Mouse (Mus musculus): Measurements from ENCODE around the gene Zbed4.
"Not testable (repeated sequence)": the region's sequence is repeated elsewhere in the genome, so short reads cannot be mapped to it uniquely, and the experiment has no call there.

Gene Zbed4

DNA sequence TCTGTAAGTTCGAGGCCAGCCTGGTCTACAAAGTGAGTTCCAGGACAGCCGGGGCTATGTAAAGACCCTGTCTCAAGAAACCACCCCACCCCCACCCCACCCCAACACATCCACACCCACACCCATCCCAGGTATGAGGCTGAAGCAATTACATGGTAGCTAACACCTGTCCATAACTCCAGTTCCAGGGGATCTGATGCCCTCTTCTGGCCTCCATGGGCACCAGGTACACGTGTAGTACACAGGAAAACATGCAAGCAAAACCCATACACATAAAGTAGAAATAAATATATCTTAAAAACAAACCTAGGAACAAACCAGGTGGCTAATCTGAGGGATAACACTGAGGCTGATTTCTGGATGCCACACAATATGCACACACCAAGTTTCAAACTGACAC is 61.8 kb downstream of the Zbed4 start:
- DNase-seq (ENCODE audit: low spot score), result no peak

DNA sequence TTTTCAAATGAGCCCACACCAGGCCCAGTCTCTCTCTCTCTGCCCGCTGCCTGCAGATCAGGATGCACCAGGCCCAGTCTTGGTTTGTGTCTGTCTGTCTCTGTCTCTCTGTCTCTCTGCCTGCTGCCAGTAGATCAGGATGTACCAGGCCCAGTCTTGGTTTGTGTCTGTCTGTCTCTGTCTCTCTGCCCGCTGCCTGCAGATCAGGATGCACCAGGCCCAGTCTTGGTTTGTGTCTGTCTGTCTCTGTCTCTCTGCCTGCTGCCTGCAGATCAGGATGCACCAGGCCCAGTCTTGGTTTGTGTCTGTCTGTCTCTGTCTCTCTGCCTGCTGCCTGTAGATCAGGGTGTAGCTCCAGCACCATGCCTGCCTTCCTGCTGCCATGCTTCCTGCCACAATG is 62.4 kb downstream of the Zbed4 start:
- not testable (repeated sequence) for DNase-seq (ENCODE audit: low spot score)

DNA sequence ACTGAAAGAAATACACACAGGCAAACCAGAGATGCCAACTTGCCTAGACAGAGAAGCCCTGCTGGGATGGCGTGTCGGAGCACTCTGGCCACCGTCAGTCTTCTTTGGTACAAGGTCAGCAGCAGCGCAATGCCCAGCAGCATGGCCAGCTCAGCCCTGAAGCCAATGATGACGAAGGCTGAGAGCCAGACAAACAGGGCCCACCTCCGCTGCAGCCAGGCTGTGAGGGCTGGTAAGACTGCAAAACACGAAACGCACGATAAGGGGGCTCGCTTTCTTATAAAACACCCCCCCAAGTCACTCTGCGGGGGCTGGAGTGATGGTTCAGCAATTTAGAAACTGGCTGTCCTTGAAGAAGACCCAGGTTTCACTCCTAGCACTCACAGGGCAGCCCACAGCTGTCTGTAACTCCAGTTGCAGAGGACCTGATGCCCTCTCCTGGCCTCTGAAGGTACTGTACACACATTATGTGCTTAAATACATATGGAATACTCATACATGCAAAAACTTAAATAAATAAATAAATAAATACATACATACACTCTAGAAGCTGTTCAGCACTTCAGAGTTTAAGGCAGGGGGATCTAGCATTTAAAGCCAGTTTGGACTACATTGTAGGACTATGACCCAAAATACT is 63.1 kb downstream of the Zbed4 start:
- DNase-seq (ENCODE audit: low spot score), result peak; percentile 29

DNA sequence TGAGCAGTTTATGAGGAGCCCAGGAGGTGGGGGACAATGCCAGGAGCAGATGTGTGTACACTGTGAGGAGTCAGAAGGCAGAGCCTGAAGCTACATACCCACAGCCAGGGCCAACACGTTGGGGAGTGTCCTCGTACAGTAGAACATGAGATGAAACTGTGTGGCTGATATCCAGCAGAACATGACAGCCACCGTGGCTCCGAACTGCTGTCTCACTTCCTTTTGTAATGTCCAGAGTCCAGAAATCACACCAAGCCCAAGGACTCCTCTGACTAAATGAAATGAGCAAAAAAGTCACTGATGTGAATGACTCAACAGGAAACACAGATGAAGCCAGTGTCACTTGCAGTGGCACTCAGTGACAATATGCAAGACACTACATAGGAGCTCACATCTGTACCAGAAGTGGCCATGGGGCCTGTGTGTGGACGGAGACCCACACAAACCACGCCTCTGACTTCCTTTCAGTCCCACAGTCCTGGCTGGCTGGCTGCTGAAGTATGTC is 63.8 kb downstream of the Zbed4 start:
- DNase-seq (ENCODE audit: low spot score), result no peak

DNA sequence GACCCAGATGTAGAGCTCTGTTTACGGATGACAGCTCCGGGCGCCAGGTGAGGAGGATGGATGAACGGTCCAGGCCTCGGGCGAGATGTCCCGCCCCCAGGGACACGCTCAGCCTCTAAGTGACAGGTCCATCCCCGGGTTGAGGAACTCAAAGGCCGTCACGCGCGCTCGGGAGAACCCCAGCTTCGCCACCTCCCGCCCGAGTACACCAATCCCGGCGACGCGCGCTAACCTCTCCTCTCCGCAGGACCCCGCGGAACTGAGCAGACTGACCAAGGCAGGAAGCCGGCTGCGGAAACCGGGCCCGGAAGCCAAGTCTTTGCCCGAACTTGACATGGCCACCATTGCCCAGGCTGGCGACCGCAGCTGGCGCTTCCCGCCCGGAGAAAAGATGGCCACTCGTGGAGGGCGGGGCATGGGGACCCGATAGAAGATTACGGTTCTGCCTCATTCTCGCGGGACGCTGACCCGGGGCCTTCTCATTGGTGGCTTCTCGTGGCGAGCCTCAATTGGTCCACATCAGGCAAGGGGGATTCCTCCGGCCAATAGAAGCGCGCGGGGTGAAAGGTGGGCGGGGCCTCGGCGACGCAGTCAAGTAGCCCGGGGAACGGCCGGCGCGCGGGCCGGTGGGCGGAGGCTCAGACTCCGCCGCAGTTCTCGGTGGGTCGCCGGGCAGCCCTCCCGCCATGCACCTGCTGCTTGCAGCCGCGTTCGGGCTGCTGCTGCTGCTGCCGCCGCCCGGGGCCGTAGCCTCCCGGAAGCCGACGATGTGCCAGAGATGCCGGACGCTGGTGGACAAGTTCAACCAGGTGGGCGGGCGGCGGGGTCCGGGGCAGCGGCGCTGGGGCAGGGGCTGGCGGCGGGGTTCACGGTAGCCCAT is 67.8 kb downstream of the Zbed4 start, which contains the start of the genes Alg12 and Creld2:
TSS of gene Alg12 (minus strand) at position 293 of the 880 bp plus-strand sequence.
TSS of gene Creld2 (plus strand) at position 621 of the 880 bp plus-strand sequence.
- peak; percentile 100 for DNase-seq (ENCODE audit: low spot score)

DNA sequence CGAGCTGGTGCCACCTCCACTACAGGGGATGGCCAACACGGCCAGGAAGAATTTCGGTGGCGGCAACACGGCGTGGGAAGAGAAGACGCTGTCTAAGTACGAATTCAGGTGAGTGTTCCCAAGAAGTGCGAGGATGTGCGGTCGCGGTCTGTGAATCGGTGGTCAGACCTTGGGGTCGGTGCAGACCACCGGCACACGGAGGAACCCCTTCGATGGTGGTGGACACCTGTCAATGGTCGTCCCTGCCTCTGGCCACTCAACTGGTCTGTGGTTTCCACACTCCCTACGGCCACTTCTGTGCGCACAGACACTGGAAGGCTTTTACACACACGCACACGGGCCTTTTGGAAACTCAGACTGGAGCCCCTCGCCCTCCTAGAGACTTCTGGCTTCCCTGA is 68.4 kb downstream of the Zbed4 start:
- DNase-seq (ENCODE audit: low spot score), result peak; percentile 10

DNA sequence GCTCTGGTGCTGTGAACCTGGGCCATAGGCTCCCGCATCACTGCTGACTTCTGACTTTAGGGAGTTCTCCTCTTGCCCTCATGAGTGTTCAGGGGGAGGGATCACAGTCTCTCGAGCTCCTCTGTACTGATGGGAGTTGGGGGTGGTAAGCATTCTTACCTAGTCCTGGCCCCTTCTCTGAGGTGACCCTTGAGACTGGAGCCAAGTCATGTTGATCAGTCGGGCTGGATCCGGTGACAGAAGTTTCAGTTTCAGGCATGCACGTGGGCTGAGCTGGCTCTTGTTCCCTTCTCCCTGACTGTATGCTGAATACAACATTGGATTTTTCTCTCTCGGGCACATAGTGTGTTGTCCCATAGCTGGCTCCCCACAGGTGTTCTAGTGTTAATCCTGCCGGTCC is 69.9 kb downstream of the Zbed4 start:
- no peak for DNase-seq (ENCODE audit: low spot score)

DNA sequence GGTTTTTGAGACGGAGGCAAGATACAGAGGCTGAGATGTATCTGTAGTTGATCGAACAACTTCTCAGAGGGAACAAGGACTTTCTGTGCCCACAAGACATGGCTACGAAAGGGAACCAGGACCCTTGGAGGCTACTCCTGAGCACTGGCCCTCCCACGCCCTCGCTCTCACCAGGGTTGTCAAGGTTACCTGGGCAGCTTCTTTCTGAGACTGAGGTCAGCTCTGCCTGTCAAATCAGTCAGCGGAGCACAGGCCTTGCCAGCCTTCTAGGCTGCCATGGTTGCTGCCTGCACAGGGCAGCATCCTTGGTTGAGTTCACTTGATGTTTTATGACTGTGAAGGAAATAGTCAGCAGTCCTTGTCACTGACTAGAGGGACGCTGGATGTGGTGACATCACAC is 71.1 kb downstream of the Zbed4 start:
- DNase-seq (ENCODE audit: low spot score), result no peak

DNA sequence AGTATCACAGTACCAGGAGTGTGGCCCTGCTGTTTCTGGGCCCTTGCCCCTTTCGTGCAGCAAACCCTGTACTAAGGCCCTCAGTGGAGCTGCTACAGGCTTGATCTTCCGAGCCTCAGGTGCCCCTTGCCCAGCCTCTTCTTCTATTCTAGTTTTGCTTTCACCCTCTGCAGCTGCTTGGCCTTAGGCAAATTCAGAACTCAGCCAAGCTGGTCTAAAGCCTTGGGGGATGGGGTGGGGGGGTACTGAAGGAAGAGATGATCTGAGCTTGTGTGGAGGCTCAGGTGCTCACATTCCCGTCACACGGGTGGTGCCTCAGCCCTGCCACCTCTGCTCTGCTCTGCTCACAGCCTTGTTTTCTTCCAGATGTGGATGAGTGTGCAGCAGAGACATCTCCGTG is 71.9 kb downstream of the Zbed4 start:
- no peak for DNase-seq (ENCODE audit: low spot score)

DNA sequence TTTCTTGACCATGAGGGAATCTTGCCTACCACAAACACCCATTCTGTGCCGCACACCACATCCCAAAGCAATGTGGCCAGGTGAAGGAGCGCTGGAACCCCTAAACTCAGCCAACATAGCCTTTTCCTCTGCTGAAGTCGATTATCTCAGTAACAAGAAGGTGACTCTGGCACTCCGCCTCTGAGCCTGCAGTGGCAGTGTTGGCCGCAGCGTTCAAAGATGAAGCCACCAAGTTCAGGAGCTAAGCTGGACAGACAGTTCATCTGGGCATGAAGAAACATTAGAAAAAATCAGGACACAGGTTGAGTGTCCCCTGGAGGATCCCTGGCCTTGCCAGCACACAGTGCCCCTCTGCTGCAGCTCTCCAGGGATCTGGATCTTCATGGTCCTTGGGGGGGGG is 76.0 kb downstream of the Zbed4 start:
- DNase-seq (ENCODE audit: low spot score), result no peak

DNA sequence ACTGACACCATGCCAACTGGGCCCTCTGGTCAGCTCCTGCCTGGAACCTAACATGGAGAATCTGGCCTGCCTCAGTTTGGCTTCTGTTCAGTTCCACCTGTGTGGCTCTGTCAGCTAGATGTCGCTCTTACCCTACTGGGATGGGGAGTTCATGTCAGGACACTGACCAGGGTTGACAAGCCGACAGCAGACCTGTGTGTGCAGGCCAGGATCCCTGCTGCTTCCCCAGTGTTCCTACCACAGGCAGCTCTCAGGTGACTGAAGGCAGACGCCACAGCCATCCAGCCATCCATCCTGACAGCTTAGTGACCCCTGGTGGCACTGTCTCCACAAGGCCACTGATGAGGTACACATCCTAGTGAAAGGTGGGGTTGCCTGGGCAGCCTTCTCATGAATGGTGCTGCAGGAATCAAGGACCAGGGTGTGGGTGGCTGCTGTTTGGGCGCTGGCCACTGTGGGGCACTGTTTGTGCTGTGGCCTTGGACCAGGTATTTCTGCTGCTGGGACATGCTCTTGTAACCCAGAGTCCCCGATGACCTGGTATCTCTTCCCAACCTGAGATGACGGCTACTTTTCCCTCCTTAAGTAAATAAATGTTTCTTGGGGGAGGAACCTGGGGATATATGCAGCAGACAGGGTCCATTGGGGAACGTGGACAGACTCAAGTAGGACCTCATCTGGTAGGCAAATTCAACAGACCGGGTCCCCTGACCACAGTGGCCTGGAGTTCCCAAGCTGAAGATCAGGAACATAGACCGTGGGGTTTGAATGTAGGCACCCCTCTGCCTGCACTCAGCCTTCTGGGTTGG is 76.7 kb downstream of the Zbed4 start:
- peak; percentile 73 for DNase-seq (ENCODE audit: low spot score)

DNA sequence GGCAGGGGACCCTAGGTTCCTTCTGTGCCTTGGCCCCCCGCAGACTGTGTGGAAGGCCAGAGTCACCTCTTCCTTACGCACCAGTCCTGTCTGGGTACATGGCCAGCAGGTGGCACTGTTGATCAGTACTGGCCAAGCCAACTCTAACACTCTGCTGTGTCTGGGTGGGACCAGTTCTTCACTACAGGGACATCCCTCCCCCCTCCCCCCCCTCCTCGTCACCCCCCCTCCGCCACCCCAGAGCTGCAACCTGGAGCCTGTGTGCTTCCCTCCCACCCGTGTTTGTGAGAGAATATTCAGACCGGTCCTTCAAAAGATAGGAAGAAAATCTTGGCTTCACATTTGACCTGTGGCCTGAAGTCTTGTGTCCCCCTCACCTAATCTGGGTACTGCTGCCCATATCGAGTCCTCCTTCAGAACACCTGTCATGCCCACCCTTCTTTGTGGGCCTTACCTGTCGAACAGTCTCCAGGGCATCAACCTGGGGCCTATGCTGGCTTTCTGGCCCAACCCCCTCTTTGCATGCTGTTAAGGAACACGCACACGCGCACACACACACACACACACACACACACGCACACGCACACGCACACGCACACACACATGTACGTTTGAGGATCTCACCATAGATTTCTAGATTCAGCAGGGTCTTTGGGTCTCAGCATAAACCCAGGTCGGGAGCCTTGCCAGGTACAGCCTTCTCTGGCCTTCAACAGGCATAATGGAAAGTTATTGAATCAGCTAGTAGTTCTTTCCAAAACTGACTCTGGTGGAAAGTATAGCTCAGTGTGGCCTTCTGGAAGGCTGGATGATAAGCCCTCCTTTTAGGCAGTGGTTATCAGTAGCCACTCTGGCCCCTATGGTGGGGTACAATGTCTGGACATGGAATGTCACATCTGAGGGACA is 77.6 kb downstream of the Zbed4 start:
- DNase-seq (ENCODE audit: low spot score), result peak; percentile 91

DNA sequence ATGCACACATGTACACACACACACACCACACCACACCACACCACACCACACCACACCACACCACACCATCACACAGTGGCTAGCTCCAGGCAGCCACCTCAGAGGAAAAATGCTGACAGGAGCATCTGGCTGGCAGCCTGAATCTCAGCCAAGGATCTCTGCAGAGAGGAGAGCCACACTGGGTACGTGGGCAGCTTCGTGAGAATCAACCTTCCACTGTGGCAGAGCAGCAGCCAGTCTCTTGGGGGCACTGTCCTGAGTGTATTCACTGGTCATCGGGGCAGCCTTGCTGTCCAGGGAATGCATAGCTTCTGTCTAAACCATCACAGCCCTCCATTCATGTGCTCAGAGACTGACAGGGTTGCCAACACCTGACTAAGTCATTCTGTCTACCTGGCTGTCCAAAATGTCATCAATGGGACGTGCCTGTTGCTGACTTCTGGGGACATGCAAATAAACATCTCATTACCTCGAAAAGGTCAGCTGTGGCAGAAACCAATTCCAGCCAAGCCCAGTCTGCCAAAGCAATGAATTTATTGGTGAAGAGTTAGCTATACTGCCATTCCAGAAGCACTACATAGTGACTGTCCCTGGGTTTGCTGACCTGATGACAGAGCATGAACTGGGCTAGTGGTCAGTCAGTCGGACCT is 78.5 kb downstream of the Zbed4 start:
- no peak for DNase-seq (ENCODE audit: low spot score)

DNA sequence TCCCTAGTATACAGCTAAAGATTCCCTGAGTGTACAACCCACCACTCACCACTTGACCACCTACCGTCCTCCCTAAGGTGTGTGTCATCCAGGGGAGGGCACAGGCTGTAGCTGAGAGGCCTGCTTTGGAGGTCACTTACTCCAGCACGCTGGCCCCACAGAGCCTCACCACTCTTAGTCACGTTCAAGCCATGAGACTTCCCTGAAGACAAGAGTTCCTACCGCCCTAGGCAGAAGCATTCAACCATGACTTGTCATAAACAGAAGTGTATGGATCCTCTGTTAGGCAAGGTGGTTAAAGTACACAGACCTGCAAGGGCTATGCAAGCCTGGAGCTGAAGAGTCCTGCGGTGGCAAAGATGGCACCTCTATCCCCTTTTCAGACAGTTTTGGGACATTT is 79.2 kb downstream of the Zbed4 start:
- no peak for DNase-seq (ENCODE audit: low spot score)

DNA sequence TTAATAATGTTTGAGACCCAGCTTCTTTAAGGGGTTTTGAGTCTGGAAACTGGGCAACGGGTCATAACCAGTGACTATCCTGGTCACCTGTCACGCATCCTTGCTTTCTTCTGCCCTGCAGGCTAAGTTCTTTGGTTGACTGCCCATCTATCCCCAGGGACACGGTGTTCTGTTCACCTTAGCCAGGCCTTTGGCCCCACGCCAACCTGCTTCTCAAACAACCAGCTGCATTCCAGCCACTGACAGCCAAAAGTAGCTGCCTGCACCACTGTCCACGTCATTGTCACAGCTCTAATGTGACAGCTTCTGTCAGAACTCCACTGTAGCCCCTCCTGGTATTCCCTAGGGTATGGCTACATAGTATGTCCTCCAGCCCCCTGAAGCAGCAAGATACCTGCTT is 80.0 kb downstream of the Zbed4 start:
- DNase-seq (ENCODE audit: low spot score), result no peak

DNA sequence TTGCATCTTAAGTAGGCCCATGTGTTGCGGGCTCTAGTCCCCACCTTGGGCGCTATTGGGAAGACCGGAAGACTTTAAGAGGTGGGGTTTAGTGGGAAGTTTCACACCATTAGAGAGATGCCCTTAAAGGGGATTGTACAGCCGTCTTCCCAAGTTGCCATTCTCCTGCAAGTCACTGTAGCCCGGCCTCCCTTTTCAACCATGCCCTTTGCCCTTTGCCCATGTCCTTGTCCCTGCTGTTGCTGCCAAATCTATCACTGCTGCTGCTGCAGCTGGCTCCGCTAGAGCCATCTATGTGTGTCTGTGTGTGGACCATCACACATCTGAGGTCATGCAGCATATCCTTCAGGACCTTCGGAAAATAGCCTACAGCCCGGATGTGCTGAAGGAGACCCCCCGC is 81.1 kb downstream of the Zbed4 start:
- no peak for DNase-seq (ENCODE audit: low spot score)

Data from embryo, embryonic 10.5 days (tissue).